Comparison of ENCODE assay signal across 9 mouse cellular contexts in the genomic region with DNA sequence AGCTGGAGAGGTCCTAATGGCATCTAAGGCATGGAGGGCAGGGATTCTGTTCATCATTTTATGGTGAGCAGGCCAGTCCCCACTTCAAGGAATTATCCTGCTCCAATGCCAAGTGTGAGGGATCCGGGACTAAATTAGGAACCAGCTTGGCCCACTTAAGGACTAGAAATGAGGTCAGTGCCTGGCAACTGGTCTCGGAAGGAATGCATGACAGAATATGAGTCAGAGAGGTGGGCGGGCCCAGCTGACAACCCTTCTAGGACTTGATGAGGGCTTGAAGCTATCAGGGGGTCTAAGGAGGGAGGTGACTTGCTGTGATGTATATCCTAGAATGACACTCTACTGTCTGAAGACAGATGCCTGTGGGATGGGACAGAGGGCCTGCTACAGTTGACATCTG.
DNase-seq lines count a peak whose midpoint lies in the region; ATAC-seq and TF ChIP-seq lines count a peak whose summit lies in the region.
"Had no signal": no experiment of that assay in that cellular context is flagged by ENCODE, and none has a peak within 500 bp of the region (broad histone marks: within the 10 kb centered on the region; RNA-seq: fewer than 3 reads in every experiment).

No protein-coding gene starts in this region.

- H3K9me3 ChIP-seq in hindbrain, postnatal 0 days (ENCODE audit: low read length) = no peaks in the 10 kb centered on the region
- no peaks in the 10 kb centered on the region for H3K9me3 ChIP-seq in hindbrain, embryonic 13.5 days
- H3K9me3 ChIP-seq: liver, embryonic 13.5 days had no signal

- TF ChIP-seq CTCF in hindbrain, postnatal 0 days (IDR thresholded peaks at IDR 0.05; ENCODE audit: low read depth) = no peak

- 34% methylated on average over 3 of the region's 3 CpGs for WGBS in hindbrain, postnatal 0 days
- 63% methylated on average over 3 of the region's 3 CpGs for WGBS in hindbrain, embryonic 13.5 days

- no peaks in the 10 kb centered on the region for H3K27me3 ChIP-seq in hindbrain, postnatal 0 days (ENCODE audit: insufficient read depth, low read length)
- no peaks in the 10 kb centered on the region for H3K27me3 ChIP-seq in hindbrain, embryonic 13.5 days
- no peaks in the 10 kb centered on the region for H3K27me3 ChIP-seq in myocyte (ENCODE audit: control insufficient read depth, insufficient read depth, insufficient read length)
- H3K27me3 ChIP-seq: liver, embryonic 13.5 days had no signal

- H3K4me3 ChIP-seq in hindbrain, postnatal 0 days (ENCODE audit: low read length) = no peak overlapping the region
- no peak overlapping the region for H3K4me3 ChIP-seq in hindbrain, embryonic 13.5 days
- H3K4me3 ChIP-seq in myocyte = no peak overlapping the region
- H3K4me3 ChIP-seq: liver, embryonic 13.5 days had no signal

- no peaks in the 10 kb centered on the region for H3K36me3 ChIP-seq in hindbrain, postnatal 0 days (ENCODE audit: insufficient read depth, low read length)
- H3K36me3 ChIP-seq in hindbrain, embryonic 13.5 days = no peaks in the 10 kb centered on the region
- no peaks in the 10 kb centered on the region for H3K36me3 ChIP-seq in myocyte (ENCODE audit: control insufficient read depth, insufficient read depth)
- H3K36me3 ChIP-seq: liver, embryonic 13.5 days had no signal

- H3ac ChIP-seq in myocyte (ENCODE audit: control insufficient read depth, insufficient read length) = no peak overlapping the region

- no peak overlapping the region for H3K27ac ChIP-seq in hindbrain, postnatal 0 days
- no peak overlapping the region for H3K27ac ChIP-seq in hindbrain, embryonic 13.5 days
- H3K27ac ChIP-seq: liver, embryonic 13.5 days had no signal

- peak; percentile 31 for DNase-seq in hindbrain, postnatal 0 days (ENCODE audit: low spot score)
- DNase-seq in brain, adult 2 months (ENCODE audit: low read depth, low spot score) = peak; percentile 91
- peak; percentile 18 for DNase-seq in gastrocnemius, postnatal 25 days
- no peak for DNase-seq in thymus, postnatal 4 days
- no peak for DNase-seq in thymus, postnatal 36 days
- DNase-seq in yolk sac, embryonic 10.5 days (ENCODE audit: low spot score) = no peak
- DNase-seq: liver, embryonic 13.5 days had no signal

- no peaks in the 10 kb centered on the region for H3K79me2 ChIP-seq in myocyte (ENCODE audit: control insufficient read depth, insufficient read depth)

- H3K4me1 ChIP-seq in hindbrain, postnatal 0 days (ENCODE audit: insufficient read depth, low read length) = no peaks in the 10 kb centered on the region
- no peaks in the 10 kb centered on the region for H3K4me1 ChIP-seq in hindbrain, embryonic 13.5 days (replicated peaks)
- H3K4me1 ChIP-seq: liver, embryonic 13.5 days had no signal

- ATAC-seq in hindbrain, postnatal 0 days = peak; percentile 59
- no peak for ATAC-seq in hindbrain, embryonic 13.5 days (ENCODE audit: low FRiP score)

- no peak overlapping the region for H3K9ac ChIP-seq in hindbrain, postnatal 0 days (replicated peaks; ENCODE audit: low read length)
- no peak overlapping the region for H3K9ac ChIP-seq in hindbrain, embryonic 13.5 days
- H3K9ac ChIP-seq: liver, embryonic 13.5 days had no signal

- H3K4me2 ChIP-seq in hindbrain, postnatal 0 days (ENCODE audit: low read depth, low read length) = no peak overlapping the region
- no peak overlapping the region for H3K4me2 ChIP-seq in hindbrain, embryonic 13.5 days
- peak overlapping the region; percentile 44 for H3K4me2 ChIP-seq in myocyte (ENCODE audit: low read depth)
- H3K4me2 ChIP-seq: liver, embryonic 13.5 days had no signal

- TF ChIP-seq POLR2A in myocyte (IDR thresholded peaks at IDR 0.05; ENCODE audit: insufficient read length, low read depth) = no peak

TF ChIP-seq in myocyte, 11 proteins besides CTCF, POLR2A, EP300 and RAD21:
- TF ChIP-seq USF1 (IDR thresholded peaks at IDR 0.05; ENCODE audit: low read depth) (no peak), MYOD1 (IDR thresholded peaks at IDR 0.05; ENCODE audit: control insufficient read depth in 1 of 3, insufficient read length in 2 of 3, low read depth in 2 of 3) (peak in 2 of 3 experiments; percentile 39 to 59), E2F4 (IDR thresholded peaks at IDR 0.05; ENCODE audit: insufficient read depth) (no peak), MYOG (IDR thresholded peaks at IDR 0.05; ENCODE audit: control insufficient read depth in 1 of 3, insufficient read depth in 1 of 3, insufficient read length in 2 of 3, low read depth in 2 of 3) (peak in 1 of 3 experiments; percentile 35), SRF (IDR thresholded peaks at IDR 0.05; ENCODE audit: control insufficient read depth, insufficient read length, low read depth) (peak; percentile 7)
TF ChIP-seq in myocyte: peak in this region for 3.

Comparison
In these comparisons a context has a peak if more than half of its experiments do, and no peak if none do; other contexts are left out.
1. DNase-seq: peak in hindbrain, postnatal 0 days (single experiment), brain, adult 2 months (single experiment) and gastrocnemius, postnatal 25 days (single experiment); none in thymus, postnatal 4 days (single experiment), thymus, postnatal 36 days (0 of 2) and yolk sac, embryonic 10.5 days (single experiment).